Mouse (Mus musculus) olfactory bulb, adult 2 months (tissue): ENCODE data around the gene Fstl1. TPM values are rescaled to one million over a fixed set of nuclear protein-coding genes. Genes with fewer than 3 reads are reported as not detected.

ENCODE experiments used
- H3K27ac ChIP-seq: fragments of 200-500 bp; 2 replicates; pipeline ENCODE4 v1.5.1; 2012; ENCODE audit warnings: low read depth, low read length; ENCODE audit not compliant: insufficient read depth
- H3K4me1 ChIP-seq: fragments of 200-500 bp; 2 replicates; pipeline ENCODE4 v1.6.1; 2012; ENCODE audit warnings: low read length; ENCODE audit not compliant: control insufficient read depth, insufficient read depth
- H3K4me3 ChIP-seq: fragments of 200-500 bp; 2 replicates; pipeline ENCODE4 v1.5.1; 2012; ENCODE audit warnings: mild to moderate bottlenecking, low read depth, low read length, moderate library complexity; ENCODE audit not compliant: insufficient read depth
- CTCF ChIP-seq: fragments of 200-500 bp; IDR thresholded peaks from 2 replicates; pipeline ENCODE4 v1.5.1; 2012; ENCODE audit warnings: low read depth, mild to moderate bottlenecking, low read length, moderate library complexity; ENCODE audit not compliant: insufficient read depth
- POLR2A ChIP-seq: fragments of 200-500 bp; IDR thresholded peaks from 2 replicates; pipeline ENCODE4 v1.6.1; 2012; ENCODE audit warnings: mild to moderate bottlenecking, low read depth, low read length, moderate library complexity; ENCODE audit not compliant: insufficient read depth
- WGBS: fragments of 180-500 bp; shearing (Covaris S2); methylation state at CpG from one replicate; pipeline ENCODE4 v1.1.7; 2018; 5-methylcytosine and 5-hydroxymethylcytosine counted together
- polyA plus RNA-seq: library from polyadenylated mRNA; stranded (reverse); fragments of >200 nt; gene quantifications from 2 replicates; pipeline ENCODE4 v1.2.4, GENCODE M21; 2012; ENCODE audit warnings: low replicate concordance; ENCODE audit not compliant: missing spikeins, insufficient read depth, insufficient read length

Fstl1 gene
- polyA plus RNA-seq, 1 experiment = not detected

DNA sequence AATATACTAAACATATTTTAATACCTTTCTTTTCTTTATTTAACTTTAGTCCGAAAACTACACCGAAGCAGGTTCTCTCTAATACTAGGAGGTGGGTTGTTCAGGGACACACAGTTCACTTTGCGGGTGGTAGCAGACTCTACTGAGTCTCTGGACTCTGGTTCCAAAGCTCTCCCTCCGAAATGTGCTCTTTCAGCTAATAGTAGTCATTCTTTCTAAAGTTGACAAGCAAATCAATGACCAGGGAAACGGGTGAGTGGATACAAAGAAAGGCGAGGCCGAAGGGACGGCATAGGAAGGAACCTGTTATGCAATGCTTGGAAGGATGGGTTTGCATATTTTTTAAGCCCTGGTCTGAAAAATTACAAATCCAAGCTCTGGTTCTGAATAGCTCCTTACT lies 80.8 kb downstream of the Fstl1 start:
- TF ChIP-seq CTCF (no peak), POLR2A (no peak)
- Histone ChIP-seq H3K4me1 (no peaks in the 10 kb centered on the region; the same call in 1 of the 2 replicates), H3K27ac (no peak overlapping the region), H3K4me3 (no peak overlapping the region)
- 71% methylated on average over 8 of the region's 8 CpGs for WGBS

DNA sequence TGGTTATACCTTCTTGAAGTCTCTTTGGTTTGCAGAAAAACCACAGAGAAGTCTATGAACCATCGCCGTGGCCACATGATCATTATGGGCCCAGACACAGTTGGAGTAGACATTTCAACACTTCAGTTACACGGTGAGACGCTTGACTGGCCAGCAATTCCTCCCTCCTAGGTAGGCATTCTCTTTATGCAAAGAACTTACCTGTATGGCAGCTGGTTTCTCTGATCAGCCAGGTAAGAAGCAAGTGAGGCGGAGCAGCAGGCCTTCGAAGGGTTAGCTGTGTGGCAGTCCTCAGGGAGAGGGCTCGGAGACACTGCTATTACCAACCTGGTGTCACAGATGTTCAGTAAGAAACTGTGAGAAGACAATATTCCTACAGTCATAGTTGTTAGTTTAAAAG lies 83.5 kb downstream of the Fstl1 start:
- no peak overlapping the region for H3K27ac ChIP-seq
- no peaks in the 10 kb centered on the region for H3K4me1 ChIP-seq
- H3K4me3 ChIP-seq = no peak overlapping the region
- 88% methylated on average over 7 of the region's 7 CpGs for WGBS
- TF ChIP-seq CTCF (no peak), POLR2A (no peak)

DNA sequence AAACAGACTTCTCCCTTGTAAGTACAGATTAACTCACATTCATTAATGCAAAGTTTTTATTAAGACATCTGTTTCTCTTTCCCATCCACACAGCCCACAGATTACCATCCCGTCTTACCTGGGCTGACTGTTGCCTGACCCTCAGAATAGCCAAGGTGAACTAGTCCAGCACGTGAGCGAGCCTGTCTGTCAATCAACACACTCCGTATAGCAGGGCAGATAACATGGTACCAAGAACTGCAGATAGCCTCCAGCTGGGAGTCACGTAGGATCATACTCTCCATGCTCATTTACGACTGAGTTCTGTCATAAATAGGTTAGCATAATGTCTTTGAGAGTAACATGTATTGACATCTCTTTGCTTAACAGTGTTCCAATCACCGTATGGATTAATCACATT lies 84.4 kb downstream of the Fstl1 start, which contains the start of gene Gm36028:
Gm36028 (minus strand) TSS at position 118 of the 400 bp plus-strand sequence.
- TF ChIP-seq POLR2A = no peak
- no peak for TF ChIP-seq CTCF
- Histone ChIP-seq H3K4me3 (no peak within 1 kb of the TSS), H3K4me1 (no peaks in the 10 kb centered on the region), H3K27ac (no peak within 1 kb of the TSS)
- 92% methylated on average over 7 of the region's 7 CpGs for WGBS

DNA sequence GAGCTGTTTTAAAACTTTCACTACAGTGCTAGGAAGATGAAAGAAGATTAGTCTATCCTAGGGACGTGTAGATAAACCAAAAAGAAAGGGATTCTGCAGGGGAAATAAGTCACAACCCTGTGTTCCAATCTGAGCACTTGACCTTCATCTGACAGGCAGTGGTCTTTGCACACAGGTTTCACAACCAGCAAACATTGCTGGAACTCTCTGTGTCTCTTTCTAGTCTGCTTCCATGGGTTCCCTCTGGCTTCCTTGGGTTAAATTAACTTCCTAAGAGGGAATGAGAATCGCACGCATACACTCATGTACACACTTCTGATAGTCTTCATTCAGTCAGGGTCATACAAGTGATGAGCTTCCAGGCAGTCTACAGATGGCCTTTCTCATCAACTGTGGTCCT lies 87.2 kb downstream of the Fstl1 start:
- H3K27ac ChIP-seq = no peak overlapping the region
- 0 out of 2 replicates have a peak, but pooled peaks cover 3% of the 10 kb centered on the region for H3K4me1 ChIP-seq
- 89% methylated on average over 3 of the region's 3 CpGs for WGBS
- TF ChIP-seq POLR2A (no peak), CTCF (no peak)
- no peak overlapping the region for H3K4me3 ChIP-seq

DNA sequence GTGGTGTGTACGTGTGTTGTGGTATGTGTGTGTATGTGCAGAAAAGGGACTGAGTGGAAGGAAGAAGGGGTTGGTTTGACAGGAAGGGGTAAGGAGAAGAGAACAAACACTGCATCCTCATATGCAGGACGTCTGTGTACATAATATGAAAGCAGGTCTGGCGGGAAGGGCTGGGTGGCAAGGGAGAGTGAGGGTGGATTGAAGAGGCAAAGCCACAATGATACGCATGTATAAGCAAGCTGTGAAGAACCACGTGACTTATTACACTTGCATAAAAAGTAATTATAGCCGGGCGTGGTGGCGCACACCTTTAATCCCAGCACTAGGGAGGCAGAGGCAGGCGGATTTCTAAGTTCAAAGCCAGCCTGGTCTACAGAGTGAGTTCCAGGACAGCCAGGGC lies 89.2 kb downstream of the Fstl1 start:
- Histone ChIP-seq H3K4me3 (no peak overlapping the region), H3K4me1 (0 out of 2 replicates have a peak, but pooled peaks cover 3% of the 10 kb centered on the region), H3K27ac (no peak overlapping the region)
- WGBS = 87% methylated on average over 9 of the region's 9 CpGs
- TF ChIP-seq POLR2A (no peak), CTCF (no peak)

DNA sequence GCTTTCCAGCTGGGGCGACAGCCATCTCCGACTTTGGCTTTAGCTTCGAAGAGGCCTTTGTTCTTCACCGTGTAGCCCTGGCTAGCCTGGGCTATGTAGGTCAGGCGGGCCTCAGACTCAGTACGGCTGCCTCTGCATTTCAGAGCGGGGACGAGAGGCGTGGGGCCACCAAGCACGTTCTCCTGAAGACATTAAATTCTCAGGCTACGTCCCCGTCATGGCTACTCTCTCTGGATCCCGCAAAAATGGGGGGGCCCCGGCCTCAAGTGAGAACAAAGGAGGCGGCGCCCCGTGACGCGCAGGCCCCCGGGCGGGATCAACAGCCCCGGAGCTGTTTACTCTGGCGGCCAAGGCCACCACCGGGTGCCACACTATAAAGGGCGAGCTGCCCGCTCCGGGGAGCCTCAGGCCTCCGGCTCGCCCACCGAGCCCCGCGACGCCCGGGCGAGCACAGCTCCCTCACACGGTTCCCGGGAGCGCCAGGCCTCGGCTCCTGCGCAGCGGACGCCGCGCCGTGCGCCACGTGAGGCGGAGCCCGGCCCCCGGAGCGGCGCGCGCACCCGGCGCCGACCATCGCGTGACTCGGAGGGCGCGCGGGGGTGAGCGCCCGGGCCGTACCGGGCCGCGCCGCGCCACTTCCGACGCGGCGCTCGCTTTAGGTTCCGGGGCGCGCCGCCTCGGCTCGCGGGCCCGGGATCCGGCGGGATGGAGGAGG lies 91.3 kb downstream of the Fstl1 start, which contains the start of gene Lrrc58:
Lrrc58 (plus strand) TSS at position 599 of the 715 bp plus-strand sequence.
- TF ChIP-seq POLR2A = peak; percentile 96
- no peak for TF ChIP-seq CTCF
- WGBS = under 1% methylated on average over 84 of the region's 86 CpGs
- Histone ChIP-seq H3K4me3 (peak within 1 kb of the TSS; percentile 57), H3K4me1 (peaks cover 7% of the 10 kb centered on the region), H3K27ac (peak within 1 kb of the TSS; percentile 87)

DNA sequence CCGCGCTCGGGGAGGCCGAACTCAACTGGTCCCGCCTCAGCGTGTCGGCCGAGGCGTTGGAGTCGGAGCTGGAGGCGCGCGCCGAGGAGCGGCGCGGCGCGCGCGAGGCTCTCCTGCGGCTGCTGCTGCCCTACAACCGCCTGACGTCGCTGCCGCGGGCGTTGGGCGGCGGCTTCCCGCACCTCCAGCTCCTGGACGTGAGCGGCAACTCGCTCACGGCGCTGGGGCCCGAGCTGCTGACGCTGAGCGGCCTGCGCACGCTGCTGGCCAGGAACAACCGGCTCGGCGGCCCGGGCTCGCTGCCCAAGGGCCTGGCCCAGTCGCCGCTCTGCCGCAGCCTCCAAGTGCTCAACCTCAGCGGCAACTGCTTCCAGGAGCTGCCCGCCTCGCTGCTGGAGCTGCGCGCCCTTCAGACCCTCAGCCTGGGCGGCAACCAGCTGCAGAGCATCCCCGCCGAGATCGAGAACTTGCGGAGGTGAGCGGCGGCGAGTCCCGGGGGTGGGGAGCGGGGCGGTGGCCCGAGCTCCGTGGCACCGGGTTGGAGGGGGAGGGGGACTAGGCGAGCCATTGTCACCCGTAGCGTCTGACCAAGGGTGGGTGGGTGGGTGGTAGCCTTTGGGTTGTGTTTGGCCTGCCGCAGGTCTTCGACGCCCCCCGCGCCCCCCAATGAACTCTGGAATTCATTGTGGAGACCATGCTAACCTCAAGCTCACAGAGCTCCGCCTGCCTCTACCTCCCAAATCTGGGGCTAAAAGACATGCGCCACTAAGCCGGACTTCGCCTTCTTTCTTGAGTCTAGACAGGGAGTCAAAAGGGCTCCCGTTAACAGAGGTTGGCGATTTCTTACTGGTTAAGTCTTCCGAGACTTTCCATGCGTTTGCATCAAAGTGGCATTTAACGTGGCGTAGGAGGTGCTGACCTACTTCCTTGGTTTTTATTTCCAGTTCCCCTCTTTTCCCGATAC lies 92.1 kb downstream of the Fstl1 start:
- no peak for TF ChIP-seq CTCF
- TF ChIP-seq POLR2A = no peak
- WGBS = under 1% methylated on average over 78 of the region's 87 CpGs
- H3K4me1 ChIP-seq = peaks cover 7% of the 10 kb centered on the region
- peak overlapping the region; percentile 87 for H3K27ac ChIP-seq
- peak overlapping the region; percentile 57 for H3K4me3 ChIP-seq

DNA sequence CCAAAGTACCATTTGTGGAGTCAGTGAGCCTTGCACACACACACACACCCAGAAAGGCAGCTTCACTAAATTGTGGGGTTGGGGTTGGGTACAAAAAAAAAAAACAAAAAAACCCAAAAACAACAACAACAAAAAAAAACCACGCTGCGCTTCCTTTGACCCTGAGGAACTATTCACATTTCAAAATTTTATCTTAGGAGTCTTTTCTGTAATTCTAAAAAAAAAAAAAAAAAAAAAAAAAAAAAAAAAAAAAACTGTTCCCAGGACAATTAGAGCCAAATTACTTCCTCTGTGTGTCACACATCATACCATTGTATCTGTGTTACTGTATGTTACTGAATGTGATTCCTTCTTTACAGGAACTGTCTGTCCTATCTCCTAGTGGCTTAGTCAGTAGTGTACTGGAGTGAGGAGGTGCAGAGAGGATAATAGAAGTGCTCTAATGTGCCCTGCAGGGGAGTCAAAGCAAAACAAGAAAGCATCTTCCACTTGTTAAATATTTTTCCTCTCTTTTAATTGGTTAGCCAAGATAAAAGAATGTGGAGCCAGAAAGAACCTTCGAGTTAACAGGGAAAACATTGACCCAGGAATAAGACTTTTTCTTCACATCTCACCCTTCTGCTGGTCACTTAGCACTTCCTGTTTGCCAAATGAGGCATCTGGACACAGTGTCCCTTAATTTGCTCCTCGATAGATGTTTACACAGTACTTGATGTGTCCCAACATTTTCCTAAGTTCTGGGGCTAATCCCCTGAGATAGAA lies 93.0 kb downstream of the Fstl1 start:
- TF ChIP-seq POLR2A (no peak), CTCF (no peak)
- WGBS = 3% methylated on average over 4 of the region's 4 CpGs
- H3K4me1 ChIP-seq = peaks cover 7% of the 10 kb centered on the region
- H3K27ac ChIP-seq = peak overlapping the region; percentile 61; the same call in 1 of the 2 replicates
- H3K4me3 ChIP-seq = peak overlapping the region; percentile 57
